Mouse (Mus musculus) adrenal gland, postnatal 36 days (tissue): Measurements from ENCODE around the gene Zmat1. TPM values are rescaled to one million over a fixed set of nuclear protein-coding genes. Genes with fewer than 3 reads are reported as not detected.
"Not testable (repeated sequence)": the region's sequence is repeated elsewhere in the genome, so short reads cannot be mapped to it uniquely, and the experiment has no call there.

Source experiments
- DNase-seq, 2 experiments: peaks; one replicate each; pipeline ENCODE4 v3.0.0; 2021; ENCODE audit warnings: mixed read lengths in 1 of 2
- long read RNA-seq, 2 experiments: library from polyadenylated mRNA; stranded (forward); transcript quantifications; one replicate each; pipeline ENCODE4 v2.0.0; 2021; ENCODE audit warnings: borderline sequencing depth in 2 of 2
- total RNA-seq, 2 experiments: library from RNA; stranded (reverse); gene quantifications; 2 replicates each; pipeline ENCODE4 v1.2.3; 2021

Gene Zmat1
- 10 to 100 TPM in 1 of 2 experiments, 1 to 10 TPM in 1; 7.5 to 10.8 TPM for total RNA-seq
- long read RNA-seq, experiment 1, partial matches to known transcripts = 0 of 10 reads
- long read RNA-seq, experiment 1, other reads (novel, unspliced or antisense) = 6 of 10 reads
- long read RNA-seq, experiment 2, partial matches to known transcripts = 0 of 1 reads
- long read RNA-seq, experiment 2, other reads (novel, unspliced or antisense) = 1 of 1 reads

DNA sequence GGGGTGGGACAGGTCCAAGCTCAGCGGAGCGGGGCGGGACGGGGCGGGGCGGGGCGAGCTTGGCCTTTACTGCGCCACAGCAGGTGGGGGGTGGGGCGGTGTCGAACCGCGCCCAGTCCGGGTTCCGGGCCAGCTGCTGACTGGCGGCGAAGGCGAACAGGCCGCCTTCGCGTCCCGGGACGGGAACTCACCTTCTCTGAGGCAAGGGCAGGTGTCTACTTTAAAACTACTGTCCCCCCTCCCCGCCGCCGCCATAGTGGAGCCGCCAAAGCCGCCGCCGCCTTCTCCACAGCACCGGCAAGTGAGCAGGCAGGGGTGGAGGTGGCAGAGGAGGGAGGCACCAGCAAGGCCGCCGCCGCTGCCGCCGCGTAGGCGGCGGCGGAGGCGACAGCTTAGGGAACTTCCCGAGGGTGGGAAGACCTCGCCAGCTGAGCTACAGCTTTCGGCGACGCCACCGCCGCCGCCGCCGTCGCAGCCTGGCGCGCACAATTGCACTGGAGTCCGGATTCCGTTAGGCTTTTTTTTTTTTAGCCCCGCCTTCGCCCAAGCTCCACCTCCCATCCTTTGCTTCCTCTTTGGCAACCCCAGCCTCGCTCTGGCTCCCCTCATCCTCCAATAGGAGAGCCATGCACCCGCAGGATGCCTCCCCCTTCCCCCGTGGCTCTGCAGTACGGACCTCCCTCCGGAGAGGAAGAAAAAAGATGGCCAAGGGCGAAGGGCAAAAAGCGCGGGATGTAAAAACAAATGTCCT is at the start of gene Zmat1:
Gene Zmat1 (minus strand): TSS at position 490 of the 751 bp plus-strand sequence.
- DNase-seq = peak; percentile 89 to 91

DNA sequence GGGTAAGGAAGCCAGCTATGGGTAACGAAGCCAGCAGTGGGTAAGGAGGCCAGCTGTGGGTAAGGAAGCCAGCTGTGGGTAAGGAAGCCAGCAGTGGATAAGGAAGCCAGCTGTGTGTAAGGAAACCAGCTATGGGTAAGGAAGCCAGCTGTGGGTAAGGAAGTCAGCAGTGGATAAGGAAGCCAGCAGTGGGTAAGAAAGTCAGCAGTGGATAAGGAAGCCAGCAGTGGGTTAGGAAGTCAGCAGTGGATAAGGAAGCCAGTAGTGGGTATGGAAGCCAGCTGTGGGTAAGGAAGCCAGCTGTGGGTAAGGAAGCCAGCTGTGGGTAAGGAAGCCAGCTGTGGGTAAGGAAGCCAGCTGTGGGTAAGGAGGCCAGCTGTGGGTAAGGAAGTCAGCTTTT is 44.9 kb upstream of the Zmat1 start:
- not testable (repeated sequence) for DNase-seq

DNA sequence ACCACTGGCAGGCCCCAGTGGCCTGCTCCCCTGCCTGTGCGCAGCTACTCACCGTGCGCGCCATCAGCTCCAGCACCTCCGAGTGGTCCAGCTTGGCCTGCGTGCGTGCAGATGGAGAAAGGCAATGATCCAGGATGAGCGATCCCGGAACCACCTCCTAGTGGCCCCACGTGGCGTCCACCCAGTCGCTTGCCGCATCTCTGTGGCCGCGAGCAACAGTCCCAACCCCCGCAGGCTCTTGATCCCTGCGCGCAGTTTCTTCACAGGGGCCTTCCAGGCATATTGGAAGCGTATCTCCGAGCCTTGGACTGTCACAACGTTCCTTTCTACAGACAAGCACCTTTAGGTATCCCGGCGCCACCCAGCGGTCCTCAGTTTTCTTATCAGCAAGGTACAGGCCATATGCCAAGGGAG is 27.0 kb upstream of the Zmat1 start:
- peak; percentile 14 to 20 for DNase-seq

DNA sequence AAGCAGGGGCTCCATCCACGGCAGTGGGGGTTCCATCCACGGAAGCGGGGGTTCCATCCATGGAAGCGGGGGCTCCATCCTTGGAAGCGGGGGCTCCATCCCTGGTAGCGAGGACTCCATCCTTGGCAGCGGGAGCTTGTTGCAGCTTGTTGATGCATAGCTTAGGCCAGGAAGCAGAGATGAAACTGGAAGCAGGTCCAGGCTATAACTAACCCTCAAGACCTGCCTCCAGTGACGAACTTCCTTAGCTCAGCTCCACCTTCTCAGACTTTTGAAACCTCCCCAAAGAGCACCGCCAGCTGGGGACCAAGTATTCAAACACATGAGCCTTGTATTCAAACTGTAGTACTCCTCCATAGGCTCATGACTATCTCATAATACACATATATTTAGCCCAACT is 16.1 kb upstream of the Zmat1 start:
- DNase-seq = no peak

DNA sequence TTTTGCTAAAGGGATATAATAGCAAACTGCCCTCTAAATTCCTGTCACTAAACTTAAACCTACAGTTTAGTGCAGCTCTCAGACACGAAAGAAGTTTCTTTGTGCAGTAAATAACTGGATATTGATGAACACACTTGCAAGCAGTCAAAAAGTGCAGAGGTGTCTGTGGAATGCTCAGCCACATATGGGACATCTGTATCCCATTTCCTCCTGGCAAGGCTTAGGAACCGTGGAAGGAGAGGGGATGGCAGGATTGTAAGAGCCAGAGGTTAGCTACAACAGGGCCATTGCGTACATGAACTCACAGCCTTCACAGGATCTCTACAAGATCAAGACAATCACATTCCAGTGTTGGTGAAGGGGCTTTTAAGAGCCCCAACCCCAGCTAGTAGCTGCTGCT is 2.4 kb upstream of the Zmat1 start:
- DNase-seq = no peak

DNA sequence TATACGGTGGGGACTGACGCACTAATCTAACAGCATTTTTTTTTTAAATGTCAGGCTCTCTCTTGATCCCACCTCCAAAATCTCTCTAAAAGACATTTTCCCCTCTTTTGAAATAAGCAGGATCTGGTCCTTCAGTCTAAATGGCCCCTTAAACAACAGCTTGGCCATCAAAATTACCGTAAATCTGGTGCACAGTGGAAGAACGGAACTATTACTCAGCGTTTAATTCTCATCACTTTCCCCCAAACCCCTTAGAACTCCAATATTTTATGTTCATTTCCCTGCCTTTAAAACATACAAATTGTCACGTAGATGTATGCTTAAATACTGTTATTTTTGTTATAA is 434 bp upstream of the Zmat1 start:
- no peak for DNase-seq

DNA sequence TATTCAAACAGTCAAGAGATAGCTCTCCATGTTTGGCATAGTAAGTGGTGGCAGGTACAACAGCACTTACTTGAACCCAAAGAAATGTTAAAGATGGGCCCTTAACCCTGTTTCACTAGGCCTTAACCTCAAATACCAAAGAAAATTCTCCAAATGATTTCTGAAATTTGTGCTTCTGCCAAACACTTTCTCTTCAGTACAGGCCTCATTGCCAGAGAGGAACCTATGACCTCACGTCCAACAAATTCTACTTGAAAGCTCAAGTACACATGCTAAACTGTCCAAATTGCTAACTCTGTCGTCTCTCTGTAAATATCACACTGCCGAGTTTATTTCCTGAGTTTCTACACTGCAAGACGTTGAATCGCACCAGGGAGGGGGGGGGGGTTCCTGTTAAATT is 988 bp downstream of the Zmat1 start:
- DNase-seq = peak in 1 of 2 experiments; percentile 3

DNA sequence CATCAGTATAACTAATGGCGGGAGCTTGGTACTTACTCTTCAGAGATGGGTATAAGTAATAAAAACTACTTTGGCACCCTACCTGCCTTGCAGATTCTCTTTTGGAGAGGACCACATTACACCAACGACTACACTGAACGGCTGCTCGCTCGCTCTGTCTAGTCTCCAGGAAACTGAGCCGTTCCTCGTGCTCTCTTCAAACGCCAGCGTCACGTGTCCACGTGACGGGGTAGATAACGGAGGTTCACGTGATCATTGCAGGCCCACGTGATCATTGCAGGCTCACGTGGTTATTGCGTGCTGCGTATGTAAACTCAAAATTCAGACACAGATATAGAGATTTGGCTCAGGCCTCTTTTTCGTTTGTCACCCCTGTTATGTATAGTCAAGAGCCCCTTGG is 44.5 kb downstream of the Zmat1 start, which contains the start of gene Nxf2:
Gene Nxf2 (minus strand): TSS at position 209 of the 400 bp plus-strand sequence.
- no peak for DNase-seq

DNA sequence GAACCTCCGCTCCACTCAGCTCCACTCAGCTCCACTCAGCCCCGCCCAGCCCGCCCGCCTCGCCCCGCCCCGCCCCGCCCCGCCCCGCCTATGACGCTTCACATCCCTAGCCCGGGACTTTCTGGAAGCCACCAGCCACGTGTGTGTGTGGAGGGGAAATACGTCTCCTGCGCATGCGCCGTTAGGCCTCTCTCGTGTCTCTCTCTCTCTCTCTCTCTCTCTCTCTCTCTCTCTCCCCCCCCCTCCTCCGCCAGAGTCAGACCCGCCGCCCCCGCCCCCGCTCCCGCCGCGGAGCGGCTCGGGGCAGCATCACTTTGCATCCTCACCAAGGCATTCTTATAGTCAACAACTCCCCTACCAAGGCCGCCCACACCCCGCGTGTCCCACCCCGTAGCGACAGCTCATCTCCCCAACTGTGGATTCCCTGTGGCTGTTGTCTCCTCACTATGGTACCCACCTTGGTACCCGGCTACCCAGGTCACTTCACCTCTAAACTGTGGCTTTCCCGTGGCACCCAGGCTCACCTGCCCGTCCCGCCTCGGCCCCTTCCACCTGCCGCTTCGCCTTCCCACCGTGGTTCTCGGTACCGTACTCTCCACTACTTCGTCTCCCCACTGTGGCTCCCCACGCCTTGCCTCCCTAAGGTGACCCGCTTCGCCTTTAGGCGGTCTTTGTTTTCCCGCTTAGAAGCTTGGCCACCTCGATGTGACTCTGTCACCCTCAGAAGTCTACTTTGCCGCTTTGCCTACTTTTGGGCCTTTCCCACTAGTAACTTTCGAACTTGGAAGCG is 45.5 kb downstream of the Zmat1 start:
- DNase-seq = peak; percentile 57 to 61

DNA sequence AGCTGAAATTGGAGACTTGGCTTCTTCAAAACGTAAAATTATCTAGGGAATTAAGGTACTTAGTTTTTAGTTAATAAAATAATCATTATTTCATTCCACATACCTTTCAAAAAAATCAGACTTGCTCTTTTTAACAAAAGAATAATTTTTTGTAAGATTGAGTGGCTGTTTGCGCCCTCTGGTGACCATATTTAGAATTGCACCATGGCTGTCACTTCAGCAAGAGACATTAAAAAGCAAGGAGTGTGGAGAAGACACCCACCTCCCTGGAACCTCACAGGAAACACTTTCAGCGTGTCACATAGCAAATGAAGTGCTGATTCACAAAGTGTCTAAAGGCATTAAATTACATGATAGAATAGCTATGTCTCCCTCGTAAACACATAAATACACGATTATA is 78.6 kb downstream of the Zmat1 start:
- DNase-seq = peak; percentile 24

DNA sequence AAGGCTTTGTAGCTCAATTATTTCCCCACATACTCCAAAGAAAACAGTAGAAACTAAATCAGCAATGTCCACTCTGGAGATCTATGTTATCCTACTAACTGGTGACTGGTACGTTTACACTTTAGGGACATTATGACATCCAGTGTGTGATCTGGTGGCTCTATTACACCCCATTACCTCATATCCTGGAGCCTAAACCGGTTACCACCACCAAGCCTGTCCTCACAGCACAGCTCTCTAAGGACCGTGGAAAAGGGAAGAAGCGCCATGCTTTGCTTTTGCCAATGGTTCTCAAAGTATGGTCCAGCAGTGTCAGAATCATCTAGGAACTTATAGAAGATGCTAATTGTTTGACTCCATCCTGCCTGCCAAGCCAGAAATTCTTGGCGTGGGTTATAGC is 79.1 kb downstream of the Zmat1 start:
- DNase-seq = no peak

DNA sequence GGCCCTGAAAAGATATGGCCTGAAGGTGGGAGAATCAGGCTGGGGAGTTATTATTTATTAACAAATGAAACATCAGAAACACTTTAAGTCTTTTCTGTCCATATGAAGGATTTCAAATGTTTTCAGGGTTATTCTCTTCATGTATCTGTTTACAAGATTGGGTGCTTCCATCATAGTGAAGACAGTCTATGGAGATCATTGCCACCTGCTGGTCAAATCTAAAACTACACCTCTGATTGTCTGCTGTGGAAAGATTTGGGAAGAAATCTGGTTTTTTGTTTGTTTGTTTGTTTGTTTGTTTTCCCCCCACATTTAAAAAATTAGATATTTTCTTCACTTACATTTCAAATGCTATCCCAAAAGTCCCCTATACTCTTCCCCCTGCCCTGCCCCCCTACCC is 84.0 kb downstream of the Zmat1 start:
- DNase-seq = peak in 1 of 2 experiments; percentile 35

DNA sequence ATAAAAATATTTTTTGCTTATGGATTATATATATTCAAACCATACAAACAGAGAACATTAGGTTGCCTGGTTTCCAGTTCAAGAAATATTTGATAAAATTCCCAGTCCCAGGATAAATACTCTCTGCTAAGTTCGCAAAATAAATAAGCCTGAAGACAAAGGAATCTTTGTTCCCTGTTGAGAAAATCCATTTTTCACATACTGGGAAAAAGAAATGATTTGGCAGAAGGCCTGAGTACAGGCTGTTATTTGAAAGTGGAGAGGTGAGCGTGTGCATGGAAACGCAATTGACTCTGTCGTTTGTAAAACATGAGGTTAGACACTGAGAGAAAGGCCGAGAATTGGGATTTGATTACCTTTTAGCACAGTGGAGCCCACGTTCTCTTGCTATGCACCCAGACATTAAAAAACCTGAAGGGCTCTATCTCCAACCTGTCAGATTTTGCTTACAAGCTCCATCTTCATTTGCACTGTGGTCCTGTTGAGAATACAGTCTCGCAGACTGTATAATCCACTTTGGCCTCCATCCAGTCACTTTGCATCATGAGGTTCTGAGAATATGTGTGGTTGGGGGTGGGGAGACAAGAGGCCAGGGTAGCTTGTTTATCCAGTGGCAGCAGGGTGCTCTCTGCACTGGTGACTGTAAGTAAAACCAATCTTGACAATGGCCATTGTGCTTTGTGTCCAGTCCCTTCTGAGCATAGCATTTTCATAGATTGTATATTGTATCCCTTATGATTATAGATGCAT is 85.2 kb downstream of the Zmat1 start:
- DNase-seq = no peak

Other genes starting within 250 kb of the Zmat1 start
- gene Armcx2, start 200.0 kb downstream of the Zmat1 start, total RNA-seq = 10 to 100 TPM; 47.6 to 85.2 TPM
- gene Nxf2, start 44.5 kb downstream of the Zmat1 start, total RNA-seq = under 1 TPM in 1 of 2 experiments, not detected in 1; 0.13 TPM
- not detected for gene Gm15023, start 168.4 kb upstream of the Zmat1 start, total RNA-seq
- gene Tceal6, start 201.5 kb upstream of the Zmat1 start, total RNA-seq = 1 to 10 TPM; 1.4 to 2.0 TPM